Mouse (Mus musculus): ENCODE measurements around the gene Ppp1r14b.
A peak's percentile ranks its signal among the peaks of the same experiment; 100 is the strongest.

Ppp1r14b gene

DNA sequence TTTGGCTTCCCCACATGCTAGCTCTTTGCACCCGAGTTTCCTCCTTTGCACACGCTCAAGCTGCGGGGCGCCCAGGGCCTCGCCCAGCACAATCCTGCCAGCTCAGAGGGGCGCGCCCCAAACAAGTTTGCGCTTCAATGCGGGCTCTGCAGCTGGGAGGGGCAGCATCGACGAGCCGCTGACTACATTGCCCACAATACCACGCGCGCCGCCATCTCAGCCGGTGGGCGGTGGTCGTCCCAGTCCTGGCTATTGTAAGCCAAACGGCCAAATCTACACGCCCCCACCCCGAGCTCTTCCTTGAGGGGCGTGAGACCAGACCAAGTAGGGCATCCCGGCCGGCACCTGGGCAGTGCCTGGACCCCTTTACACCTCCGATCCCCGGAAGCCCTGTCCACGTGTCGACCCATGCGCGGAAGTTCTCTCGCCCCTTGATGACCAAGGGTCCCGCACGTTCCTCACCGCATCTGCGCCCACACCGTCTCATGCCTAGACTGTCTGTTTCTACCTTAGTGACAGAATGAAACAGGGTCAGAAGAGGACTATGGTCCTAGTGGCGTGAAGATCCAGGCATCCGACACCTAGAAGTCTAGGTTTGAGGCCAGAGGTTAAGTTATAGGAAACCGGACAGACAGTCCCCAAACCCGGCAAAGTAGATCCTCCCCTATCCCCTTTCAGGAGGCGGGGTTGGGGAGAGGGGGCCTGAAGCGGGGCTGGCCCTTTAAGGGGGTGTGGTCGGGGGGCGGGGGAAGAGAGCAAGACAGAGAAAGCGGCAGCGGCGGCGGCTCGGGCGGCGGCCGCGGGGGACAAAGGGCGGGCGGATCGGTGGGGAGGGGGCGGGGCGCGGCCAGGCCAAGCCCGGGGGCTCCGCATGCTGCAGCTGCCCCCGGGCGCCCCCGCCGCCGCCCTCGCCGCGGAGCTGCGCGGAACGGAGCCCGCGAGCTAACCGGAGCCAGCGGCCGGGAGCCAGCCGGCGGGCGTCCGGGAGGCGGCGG lies at the start of gene Ppp1r14b:
Gene Ppp1r14b (plus strand): TSS at position 758 of the 995 bp plus-strand sequence.
- no peak for DNase-seq

DNA sequence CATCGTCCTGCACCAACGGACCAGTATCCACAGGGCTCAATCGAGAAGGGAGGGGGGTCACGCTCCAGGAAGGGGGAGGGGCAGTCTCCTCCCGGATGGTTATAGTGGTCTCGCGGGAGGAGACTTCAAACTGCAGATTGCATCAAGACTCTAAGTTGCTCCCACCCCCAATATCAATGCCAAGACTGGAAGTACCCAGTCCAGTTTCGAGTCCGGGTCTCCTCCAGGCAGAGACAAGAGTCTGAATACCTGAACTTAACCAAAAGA lies 49.5 kb upstream of the Ppp1r14b start, which contains the start of gene Catsperz:
Gene Catsperz (minus strand): TSS at position 74 of the 267 bp plus-strand sequence.
- DNase-seq, result no peak

DNA sequence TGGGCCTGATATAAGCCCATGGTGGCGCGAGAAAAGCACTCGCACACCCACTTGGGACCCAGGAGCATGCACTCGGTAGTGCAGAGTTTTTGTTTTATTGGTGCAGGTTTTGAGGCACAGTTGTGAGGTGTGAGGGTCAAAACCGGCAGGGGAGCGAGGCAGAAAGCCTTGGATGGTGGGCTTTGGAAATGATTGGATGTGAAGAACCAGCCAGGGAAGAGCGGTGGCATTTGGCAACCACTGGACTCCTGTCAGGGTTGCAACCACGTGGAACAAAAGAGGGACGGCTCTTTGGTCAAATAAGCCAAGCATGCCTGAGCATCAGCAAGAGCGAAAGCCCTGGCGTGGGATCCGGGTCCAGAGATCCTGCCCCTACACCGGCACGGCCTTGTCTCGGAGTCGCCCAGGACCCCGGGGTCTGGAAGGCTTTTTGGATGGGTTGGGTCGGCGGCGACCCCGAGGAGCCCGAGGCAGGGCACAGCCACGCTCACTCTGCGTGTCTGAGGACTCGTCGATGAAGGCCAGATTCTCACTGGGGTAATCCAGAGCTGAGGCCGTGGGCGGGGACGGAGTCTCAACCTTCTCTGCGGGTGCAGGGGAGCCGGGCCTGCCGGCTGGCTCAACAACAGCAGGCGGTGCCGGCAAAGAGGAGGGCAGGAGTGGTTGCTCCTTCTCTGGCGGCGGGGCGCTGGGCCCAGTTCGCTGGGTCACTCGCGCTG lies 49.0 kb upstream of the Ppp1r14b start:
- DNase-seq, result no peak

DNA sequence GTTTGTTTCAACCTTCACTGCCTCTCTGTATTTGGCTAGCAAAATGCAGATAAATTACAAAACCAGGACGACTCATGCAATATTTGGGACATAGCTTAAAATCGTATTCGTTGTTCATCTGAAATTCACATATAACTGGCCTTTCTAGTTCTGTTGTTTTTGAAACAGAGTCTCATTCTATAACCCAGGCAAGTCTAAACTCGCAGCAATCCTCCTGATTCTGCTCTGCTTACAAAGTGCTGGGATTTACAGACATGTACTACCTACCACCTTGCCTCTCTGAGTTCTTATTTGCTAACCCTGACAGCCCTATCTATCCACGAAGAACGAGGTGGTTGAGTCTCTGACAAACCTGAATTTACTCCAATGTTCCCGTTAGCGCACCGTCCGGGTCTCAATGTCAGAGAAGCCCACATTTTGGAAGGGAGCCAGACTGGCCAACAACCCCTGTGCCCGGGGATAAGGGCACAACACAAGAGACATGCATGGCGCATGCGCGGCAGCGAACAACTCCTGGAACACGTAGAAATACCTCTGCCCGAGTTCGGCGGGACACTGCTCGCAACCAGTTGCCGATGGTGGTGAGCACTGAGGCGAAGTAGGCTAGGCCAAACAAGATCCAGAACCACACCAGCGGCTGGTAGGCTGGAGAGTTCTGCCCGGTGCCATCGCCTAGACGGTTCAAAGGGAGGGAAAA lies 48.1 kb upstream of the Ppp1r14b start:
- DNase-seq, result no peak

DNA sequence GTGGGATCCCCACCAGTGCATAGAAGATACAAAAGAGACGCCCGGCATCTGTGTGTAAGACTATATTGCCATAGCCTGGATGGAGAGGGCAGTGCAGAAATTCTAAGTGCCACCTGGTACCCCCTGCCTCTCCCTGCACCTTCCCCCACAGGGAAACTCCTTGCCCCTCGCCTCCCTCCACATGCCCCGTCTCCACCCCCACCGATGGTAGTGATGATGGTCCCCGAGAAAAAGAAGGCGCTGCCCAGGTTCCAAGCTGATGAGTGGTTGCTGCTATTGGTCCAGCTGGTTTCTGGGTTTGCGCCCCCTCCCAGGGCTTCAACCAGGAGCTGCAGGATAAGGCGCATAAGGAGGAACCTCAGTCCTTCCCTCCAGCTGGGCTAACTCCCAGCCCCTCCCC lies 46.7 kb upstream of the Ppp1r14b start:
- no peak for DNase-seq

DNA sequence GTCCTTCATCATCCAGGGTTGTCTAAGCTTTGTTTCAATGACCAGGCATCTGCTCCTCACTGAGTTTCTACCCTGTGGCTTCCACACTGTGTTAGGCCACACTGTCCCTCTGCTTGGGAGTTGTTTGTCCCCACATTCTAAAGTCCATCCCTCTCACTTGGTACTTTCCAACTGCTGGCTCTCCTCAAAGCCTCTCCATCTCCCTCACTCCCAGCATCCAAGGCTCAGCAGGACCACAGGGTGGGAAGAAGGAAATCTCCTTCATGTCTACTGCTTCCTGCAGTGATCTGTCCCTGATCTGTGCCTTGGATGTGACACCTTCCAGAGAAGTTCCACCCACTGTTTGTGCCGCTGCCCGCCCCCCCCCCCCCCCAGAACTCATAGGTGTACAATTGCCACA lies 43.8 kb upstream of the Ppp1r14b start:
- no peak for DNase-seq

DNA sequence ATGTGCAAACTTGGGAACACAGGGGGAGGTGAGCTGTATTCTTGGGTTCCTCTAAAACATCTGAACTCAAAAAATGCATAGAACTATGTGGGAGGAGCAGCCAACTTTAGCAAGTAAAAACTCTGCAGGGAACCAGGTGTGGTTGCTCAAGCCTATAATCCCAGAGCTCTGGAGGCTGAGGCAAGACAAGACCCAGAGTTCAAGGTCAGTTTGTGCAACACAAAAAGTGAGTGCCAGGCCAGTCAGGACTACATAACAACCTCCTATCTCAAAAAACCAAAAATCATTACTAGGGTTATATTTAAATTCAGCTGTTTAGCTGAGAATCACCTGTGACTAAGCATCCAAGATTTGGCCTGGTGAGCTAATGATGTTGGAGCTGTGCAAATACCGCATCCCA lies 42.8 kb upstream of the Ppp1r14b start:
- no peak for DNase-seq

DNA sequence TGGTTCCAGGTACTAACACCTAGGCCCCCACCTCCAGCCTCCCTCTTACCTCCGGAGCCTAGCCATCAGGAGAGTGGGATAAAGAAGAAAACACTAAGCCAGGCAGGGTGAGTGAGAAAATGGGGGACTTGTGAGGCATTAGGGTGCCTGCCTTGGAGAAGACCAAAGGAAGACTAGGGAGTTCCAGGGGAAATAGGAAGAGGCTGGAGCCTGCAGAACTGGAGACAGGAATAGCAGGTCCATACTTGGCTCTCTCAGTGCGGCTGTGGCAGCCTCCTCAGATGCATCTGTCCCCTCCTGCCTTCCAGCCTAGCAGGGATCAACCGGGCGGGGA lies 41.7 kb upstream of the Ppp1r14b start:
- no peak for DNase-seq

DNA sequence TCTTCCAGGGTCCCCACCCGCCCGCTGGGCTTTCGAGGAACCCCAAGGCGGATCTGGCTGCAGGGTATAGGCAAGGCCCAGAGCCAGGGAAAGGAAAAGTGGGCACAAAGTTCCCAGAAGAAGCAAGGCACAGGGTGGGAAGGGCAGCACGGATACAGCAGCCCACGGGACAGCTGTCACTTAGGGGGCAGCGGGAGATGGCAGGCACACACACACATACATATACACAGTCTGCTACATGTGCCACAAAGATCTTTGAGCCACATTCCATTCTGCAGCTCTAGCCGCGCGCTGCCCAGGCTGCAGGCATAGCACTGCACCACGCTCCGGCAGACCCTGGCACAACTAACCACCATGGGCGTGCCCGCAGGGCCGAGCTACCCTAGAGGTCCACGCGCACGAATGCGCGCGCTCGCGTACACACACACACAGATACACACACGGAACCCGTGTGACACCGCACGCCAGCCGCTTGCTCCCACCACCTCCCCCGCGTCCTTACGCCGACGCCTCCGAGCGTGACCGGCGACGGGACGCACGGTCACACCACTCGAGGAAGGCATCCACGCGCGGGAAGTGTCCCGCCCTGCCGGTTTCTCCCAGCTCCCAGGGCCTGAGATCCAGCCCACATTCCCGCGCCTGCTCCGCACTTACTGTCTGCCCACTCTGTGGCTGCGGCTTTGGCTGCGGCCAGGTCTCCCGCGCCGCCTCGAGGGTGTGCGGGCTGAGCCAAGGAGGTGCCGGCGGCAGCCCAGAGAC lies 41.2 kb upstream of the Ppp1r14b start:
- DNase-seq, result peak; percentile 70

DNA sequence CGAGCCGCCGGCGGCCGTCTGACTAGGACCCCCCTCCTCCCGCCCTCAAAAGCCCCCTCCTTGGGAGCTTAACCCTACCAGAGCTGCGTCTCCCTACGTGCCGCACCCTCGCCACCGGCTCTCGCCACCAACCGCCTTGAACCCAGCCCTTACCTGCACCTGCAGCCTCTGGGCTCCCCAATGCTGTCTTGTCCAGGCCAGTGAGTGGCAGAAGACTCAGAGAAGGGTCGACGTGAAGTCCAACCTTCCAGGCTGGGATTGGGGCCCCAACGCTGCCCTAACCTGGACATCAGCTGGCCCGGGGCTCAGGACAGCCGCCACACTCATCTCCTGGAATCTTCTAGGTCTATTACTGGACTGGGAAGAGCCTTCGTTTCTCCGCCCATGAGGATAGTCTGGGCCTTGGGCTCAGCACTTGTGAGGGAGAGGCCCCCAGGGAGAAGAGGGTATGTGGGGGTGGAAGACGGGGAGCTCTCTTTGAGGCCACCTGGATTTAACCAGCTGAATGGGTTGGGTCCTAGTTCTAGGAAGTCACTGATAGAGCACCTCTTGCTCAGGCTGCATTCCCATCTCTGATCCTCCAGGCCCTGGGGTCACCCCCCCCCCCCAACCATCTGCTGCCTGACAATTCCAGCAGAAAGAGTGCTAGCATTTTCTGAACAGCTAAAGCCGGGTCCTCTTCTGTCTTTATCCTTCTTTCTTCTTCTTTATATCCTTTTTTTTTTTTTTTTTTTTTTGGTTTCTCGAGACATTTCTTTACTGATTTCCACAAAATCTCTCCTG lies 40.4 kb upstream of the Ppp1r14b start, which contains the start of gene Kcnk4:
Gene Kcnk4 (minus strand): TSS at position 321 of the 783 bp plus-strand sequence.
- DNase-seq, result no peak

DNA sequence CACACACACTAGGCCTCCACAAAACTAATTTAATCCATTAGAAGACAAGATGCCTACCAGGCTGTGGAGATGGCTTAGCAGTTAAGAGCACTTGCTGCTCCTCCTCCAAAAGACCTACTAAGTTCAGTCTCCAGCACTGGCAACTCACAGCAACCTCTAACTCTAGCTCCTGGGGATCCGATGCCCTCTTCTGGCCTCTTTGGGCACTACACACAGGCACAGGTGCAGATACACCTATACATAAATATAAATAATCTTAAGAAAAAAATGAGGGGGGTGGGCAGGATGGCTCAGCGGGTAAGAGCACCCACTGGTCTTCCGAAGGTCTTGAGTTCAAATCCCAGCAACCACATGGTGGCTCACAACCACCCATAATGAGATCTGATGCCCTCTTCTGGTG lies 38.5 kb upstream of the Ppp1r14b start:
- no peak for DNase-seq

DNA sequence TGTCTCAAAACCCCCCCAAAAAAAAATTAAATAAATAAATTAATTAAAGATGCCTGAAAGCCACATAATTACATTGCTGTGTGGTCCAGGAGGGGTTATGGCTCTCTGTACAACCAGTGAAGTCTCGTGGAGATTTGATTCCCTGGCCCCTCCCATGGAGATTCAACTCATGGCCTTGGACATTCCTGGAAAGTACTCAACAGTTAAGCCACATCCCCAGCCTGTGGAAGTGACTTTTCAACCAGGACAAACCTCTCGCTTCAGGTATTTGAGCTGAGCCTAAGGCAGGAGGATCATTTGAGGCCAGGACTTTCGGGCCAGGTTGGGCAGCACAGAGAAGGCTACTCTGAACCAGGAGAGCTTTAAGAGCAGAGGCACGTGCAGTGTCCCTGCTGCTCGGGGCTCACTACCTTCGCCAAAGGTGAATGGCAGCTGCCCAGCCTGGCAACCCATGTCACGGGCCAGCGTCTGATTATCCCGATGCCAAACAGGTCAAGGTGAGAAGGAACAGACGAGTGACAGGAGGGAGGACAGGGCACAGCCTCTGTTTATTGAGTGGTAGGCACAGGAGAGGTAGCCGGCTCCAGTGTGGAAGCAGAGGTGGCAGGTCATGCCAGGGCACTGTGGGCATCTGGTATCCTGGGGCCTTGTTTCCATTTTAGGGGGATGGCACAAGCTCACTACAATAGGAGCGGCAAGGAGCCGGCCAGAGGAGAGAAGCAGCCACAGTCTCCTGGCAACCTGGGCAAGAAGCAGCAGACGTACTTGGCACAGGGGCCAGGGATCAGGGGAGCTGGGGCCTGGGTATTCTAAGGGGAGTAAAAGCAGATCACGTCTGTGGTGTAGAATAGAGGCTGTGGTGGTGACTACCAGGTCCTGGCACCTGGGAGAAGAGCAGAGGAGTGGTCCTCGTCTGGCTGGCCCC lies 37.0 kb upstream of the Ppp1r14b start:
- peak; percentile 69 for DNase-seq

DNA sequence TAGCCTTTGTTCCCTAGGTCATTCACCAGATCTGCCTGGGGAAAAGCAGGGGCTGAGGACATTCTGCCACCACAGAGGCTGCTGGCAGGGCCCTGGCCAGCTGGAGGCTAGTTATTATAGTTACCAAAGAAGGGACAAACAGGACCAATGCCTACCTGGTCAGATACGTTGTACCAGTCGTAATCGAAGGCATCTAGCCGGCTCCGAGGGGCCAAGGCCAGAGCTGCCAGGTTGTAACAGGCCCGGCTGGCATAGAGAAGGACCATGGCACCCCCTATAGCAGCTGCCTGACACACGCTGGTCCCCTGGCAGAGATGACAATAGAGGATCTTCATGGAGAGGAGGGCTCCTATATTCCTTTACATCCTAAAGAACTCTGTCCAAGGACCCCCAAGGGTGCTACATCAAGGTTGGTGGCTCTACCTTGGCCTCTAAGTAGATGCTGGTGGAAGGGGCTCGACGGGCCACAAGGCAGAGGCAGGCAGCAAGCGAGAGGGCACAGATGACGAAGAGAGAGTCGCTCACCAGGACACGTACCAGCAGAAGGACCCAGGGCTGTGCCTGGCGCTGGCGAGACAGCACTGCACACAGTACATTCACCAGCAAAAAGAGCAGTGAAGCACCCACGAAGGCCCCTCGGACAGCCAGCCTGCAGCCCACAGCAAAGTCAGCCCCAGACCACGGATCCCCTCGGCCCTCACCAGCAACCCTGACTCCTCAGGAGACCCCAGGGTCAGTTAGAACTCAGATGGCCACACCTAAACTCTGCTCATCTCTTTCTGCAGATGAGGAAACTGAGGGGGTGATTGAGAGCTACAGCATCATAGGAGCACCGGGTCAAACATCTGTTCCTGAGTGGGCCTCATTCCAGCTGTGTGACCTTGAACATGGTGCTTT lies 35.4 kb upstream of the Ppp1r14b start:
- no peak for DNase-seq

DNA sequence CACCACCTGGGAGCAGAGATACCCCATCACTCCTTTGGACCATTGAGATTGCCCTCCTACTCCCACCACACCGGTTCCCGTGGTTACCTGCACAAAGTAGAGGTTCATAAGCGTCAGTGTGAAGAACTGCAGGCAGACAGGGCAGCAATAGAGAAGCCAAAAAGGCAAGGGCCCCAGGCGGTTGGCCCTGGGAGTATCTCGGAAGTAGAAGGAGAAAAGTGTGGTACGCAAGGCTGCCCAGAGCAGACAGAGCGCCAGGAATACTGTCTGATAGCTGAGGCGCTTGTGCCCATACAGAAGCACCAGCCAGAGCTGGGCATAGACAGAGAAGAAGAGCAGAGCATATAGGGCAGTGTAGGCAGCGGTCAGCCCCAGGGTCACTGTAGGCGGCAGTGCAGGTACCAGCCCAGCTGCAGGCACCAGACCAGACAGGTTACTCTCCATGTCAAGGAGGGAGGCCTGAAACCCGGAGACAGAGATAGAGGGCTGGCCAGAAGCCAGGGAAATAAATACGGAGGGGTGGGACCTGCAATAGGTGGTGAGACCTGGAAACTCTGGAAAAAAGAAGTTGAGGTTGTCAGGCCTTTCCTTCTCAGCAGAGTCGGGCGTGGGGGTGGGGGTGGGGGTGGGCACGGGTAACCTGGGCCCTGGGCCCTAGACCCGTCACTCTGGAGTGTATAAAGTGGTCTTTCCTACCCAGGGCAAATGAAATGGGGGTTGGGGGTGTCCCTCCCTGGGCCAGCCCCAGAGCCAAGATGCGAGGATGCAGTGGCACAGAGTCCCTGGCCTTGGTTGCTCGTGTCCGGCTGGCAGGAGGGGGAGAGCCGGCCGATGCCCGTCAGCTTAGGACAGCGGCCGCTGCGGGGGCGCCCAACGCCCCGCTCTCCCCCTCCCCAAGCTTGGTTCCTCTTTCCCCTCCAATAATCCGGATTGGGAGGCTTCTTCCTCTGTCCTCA lies 34.1 kb upstream of the Ppp1r14b start:
- DNase-seq, result peak; percentile 51

DNA sequence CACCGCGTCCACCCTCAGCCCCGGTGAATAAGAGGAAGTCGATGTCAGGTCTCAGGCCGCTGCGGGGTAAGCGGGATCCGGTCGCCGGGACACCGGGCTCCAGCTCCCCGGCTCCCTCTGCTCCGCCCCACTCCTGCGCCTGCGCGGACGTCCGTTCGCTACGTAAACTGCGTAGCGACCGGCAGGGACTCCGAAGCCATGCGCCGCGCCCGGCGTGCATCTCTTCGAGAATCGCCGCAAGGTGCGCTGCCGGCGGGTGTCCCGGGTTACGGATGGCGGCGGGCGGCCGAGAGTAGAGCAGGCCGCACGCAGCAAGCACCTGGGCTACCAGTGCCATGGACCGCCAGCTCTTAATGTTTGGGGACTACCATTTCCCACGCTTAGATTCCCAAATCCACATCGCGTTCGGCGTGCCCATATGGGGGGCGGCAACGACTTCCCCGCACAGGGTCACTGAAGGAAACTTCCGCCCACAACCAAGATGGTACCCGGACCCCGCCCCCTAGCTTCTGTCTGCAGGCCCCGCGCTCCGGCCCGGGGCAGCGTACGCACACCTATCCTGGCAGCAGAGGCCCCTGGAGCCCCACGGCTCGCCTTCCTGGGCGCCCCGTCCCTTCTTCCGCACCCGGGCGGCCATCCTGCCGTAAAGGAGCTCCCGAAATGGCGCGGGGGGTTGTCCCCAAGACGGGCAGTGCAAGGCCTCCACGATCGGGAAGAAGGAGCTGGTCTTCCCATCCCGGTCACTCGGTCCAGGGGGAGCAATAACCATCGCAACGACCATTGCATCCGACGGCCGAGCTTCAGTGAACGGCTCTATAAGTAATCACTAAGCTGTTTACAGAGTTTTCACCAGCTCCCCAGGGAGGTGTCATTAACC lies 33.2 kb upstream of the Ppp1r14b start, which contains the start of gene Bad:
Gene Bad (plus strand): TSS at position 490 of the 877 bp plus-strand sequence.
- peak; percentile 90 for DNase-seq

DNA sequence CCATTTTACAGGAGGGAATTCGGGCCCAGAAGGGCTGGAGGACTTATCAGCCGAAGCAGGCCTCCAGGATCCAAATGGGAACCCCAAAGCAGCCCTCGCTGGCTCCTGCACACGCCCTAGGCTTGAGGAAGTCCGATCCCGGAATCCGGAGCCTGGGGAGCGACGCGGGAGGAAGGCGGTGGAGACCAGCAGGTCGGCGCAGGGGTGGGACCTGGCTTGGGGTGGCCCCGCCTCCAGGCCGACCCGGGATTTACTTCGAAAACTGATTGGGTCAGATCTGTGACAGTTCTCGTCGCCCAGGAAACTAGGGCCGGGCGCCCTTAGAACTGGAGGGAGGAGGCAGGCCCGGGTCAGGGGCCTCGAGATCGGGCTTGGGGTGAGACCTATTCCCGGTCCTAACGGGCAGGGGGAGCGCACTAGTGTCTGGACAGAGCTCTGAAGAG lies 32.5 kb upstream of the Ppp1r14b start, which contains the start of gene Gpr137:
Gene Gpr137 (minus strand): TSS at position 232 of the 443 bp plus-strand sequence.
- DNase-seq, result peak; percentile 90

DNA sequence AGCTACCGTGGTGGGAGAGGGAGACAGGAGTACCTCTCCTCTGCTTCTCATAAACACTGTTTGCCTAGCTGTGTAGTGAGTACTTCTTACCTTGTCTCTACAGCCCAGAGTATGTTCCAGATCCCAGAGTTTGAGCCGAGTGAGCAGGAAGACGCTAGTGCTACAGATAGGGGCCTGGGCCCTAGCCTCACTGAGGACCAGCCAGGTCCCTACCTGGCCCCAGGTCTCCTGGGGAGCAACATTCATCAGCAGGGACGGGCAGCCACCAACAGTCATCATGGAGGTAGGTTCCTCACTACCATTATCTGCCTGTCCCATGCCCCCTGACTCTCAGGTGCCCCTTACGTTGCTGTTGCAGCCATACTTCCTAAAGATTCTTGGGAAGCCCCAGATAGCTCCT lies 32.0 kb upstream of the Ppp1r14b start:
- no peak for DNase-seq
